Mouse (Mus musculus): ENCODE measurements at regions not wholly inside any gene's neighbourhood (a gene's known extent, or its start where the extent isn't known, plus 50 kb on each side); places are given as distances from the start of the nearest gene placed in this dataset.

- no peak for DNase-seq (ENCODE audit: low read depth, low spot score)
These were observed 162.7 kb upstream of the Pex5l start for GRCm38 (mm10) chr3:33305756-33306155.

- no peak for DNase-seq (ENCODE audit: low read depth, low spot score)
These were observed 119.8 kb upstream of the Pex5l start for GRCm38 (mm10) chr3:33262797-33263196.

- no peak for DNase-seq (ENCODE audit: low read depth, low spot score)
These were observed 76.4 kb upstream of the Pex5l start for GRCm38 (mm10) chr3:33219271-33220065.

GRCm38 (mm10) chr3:33218291-33218690, 75.2 kb upstream of the Pex5l start:
- no peak for DNase-seq (ENCODE audit: low read depth, low spot score)

- DNase-seq (ENCODE audit: low read depth, low spot score): no peak
These were observed 74.5 kb upstream of the Pex5l start for GRCm38 (mm10) chr3:33217360-33218034.

GRCm38 (mm10) chr3:33211224-33211817, 68.3 kb upstream of the Pex5l start:
- no peak for DNase-seq (ENCODE audit: low read depth, low spot score)
